Mouse (Mus musculus): ENCODE measurements around the gene Ipo4.

The Ipo4 gene

DNA sequence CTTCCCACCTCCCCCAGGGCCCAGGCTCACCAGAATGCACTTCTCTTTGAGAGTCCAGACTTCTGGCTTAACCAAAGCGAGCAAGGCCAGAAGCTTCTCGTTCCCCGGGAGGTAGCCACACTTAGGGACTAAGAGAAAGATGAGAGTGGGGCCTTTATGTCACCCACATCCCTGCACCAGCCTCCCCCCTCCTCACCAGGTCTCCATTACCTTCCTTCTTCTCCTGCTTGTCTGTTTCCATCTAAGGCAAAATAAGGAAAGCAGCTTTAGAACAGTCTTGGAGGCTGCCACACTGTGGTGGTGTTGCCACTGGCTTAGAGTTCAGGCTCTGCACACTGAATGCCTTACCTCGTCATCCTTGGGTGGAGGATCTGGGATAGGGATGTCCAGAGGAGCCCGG is 46.5 kb downstream of the Ipo4 start:
- DNase-seq, result no peak

DNA sequence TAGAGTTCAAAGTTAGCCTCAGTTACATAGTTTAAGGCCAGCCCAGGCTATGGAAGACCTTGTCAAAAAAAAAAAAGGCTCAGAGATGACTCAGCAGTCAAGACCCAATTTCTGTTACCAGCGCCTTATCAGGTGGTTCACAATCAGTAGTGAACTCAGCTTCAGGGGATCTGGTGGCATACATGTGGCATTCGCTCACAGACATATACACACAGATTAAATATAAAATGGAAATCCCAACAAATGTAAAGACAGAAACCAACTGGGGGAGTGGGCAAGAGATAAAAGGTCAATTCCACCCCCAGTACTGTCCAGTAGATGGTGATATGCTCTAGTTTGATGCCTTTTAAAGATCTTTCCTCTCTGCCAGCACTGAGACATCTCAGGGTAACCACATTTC is 49.6 kb downstream of the Ipo4 start:
- DNase-seq, result no peak

DNA sequence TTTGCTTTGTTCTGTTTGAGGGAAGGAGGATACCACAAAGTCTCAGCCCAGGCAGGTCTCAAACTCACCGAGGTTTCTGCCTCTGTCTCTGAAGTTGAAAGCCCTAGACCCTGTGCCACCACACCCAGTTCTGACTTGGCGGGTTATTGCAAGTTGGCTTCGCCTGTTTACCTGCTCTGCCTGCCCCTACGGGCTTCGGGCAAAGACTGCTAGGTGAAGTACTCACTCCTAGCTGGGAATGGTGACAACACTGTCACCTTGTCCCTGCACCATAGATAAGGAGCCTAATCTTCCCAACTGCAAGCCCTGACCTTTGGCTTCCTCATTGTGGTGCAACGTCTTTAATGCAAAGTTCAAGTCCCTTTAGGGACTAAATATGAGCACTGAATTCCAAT is 50.2 kb downstream of the Ipo4 start:
- no peak for DNase-seq

DNA sequence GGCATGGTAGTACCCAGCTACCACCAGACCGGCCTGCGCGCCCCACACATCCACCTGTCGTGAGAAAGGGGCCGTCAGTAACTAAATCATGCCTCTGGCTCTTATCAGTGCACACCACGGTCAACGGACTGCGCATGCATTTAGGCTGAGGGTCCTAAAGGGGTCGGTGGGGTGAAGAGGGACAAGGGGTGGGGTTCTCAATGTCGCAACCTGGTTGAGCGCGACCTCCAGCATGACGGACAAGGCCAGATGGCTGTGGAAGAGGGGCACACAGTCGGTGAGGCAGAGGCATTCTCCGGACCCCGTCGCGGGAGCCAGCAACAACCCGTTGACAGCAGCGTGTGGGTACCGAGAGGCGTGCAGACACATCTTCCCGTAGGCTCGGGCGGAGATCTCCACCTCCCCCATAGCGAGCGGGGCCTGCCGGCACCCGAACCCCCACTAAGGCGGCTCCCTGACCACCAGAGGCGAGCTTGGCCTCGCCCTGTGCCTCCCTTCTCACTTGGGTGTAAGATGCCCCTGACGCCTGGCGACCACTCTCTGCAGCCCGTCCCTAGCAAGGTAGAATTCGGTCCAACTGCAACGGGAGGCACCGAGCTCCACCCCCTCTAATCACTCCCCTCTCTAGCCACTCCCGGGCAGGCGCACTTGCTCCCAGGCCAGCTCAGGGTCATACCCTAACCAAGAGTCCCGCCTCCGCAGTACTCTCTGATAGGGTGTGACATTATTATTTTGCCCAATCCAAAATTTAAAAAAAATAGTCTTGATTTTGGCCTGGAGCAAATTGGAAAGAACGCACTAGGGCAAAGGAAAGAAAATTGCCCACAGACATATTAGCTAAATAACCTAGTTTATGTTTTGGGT is 50.8 kb downstream of the Ipo4 start, which contains the start of gene Emc9:
Emc9 (minus strand) TSS at position 601 of the 864 bp plus-strand sequence.
- peak; percentile 83 to 85 for DNase-seq

DNA sequence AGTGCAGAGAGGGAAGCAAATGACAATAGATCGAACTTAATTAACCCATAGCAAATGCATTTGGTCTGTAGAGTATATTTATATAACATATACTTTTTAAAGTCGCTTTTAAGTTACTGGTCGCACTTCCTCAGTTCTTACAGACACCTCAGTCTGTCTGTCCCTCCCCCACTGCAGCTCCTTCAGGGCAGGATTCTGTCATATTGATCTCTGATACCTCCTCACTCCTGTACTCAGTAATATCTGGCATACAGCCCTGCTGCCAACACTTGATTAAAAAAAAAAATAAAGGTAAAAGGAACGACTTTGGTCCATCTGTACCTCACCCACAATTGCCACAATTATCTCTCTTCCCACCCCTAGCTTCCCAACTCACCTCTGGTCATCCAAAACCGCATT is 51.5 kb downstream of the Ipo4 start:
- no peak for DNase-seq

DNA sequence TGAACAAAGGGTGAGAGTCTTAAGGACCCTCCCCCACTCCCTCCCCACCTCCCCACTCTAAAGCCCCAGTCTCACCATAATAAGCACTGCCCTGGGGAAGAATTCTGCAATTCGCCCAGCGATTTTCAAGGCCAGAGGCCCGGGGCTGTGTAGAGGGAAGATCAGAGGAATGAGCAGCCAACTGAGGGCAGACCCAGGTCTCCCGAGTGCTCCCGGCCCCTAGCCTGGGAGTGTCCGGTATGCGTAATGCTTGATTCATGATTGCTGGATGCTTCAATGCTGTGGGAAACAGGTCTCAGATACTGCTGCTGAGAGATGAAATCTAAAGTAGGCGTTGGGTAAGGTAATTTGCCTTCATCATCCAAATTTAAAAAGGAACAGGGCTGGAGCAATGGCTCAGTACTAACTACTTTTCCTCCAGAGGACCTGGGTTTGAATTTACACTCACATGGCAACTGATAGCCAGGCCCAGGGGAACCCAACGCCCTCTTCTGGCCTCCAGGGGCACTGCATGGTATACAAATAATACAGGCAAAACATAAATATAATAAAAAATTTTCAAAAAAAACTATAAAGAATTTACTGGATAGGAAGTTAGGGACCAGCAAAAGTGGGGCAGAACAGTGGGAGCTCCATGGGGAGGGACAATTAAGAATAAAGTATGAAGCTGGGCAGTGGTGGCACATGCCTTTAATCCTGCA is 53.6 kb downstream of the Ipo4 start:
- DNase-seq, result no peak

DNA sequence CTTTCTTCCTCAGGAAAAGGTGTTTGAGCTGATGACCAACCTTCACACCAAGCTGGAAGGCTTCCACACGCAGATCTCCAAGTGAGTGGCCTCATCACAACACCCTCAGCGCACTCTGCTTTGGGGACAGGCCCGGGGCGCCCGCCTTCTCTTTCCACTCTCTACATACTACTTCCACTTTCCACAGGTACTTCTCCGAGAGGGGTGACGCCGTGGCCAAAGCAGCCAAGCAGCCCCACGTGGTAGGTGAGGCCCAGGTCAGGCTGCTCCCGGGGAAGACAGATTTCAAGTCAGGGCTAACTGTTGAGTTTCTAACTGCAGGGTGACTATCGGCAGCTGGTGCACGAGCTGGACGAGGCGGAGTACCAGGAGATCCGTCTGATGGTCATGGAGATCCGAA is 55.0 kb downstream of the Ipo4 start:
- no peak for DNase-seq

DNA sequence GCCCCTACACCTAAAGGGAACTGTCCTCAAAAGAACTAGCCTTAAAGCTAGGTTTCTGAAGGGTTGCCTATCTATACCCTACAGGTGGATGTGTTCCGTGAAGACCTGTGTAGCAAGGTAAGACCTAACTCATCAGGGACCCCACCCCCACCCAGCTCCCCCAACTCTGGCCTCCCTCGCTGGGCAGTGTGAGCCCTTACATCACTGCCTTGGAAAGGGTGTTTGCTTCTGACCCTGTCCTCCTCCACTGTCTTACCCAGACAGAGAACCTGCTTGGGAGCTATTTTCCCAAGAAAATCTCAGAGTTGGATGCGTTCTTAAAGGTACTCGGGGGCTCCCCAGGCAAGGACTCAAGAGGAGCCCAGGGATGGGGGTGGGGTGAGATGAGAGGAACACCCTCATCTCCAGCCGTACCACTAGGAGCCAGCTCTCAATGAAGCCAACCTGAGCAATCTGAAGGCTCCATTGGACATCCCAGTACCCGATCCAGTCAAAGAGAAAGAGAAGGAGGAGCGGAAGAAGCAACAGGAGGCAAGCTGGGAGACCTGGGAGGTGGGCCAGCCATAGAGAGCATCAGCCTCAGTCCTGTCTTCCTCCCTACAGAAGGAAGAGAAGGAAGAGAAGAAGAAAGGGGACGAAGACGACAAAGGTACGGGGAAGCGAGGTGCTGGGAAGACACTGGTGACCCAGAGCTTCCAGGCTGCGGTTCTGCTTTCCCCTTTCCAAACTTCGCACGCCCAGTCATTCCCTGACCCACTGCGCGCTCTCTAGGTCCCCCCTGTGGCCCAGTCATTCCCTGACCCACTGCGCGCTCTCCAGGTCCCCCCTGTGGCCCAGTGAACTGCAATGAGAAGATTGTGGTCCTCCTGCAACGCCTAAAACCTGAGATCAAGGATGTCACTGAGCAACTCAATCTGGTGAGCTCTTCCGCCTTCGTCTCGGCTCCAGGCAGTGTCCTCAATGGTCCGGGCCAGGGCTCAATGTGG is 56.0 kb downstream of the Ipo4 start:
- no peak for DNase-seq

DNA sequence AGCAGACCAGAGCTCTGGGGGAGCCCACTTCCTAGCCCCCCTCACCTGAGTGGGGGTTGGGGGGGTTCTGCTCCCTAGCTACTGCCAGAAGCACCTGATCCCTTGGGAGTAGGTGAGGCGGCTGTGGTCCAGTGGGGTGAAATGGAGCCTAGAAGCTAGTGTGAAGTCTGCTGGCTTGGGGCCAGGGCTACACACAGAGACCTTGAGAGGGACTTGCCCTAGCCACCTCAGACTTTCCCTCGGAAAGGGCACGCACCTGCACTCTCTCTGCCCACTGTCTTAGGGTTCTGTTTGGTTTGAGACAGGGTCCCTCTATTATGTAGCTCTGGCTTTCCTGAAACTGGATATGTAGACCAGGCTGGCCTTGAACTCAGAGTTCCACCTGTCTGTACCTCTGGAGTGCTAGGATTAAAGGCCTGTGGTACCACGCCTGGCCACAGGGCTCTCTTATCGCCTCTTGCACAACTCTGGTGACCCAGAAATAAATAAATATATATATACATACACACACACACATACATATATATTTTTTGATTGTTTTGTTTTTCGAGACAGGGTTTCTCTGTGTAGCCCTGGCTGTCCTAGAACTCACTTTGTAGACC is 57.0 kb downstream of the Ipo4 start:
- peak; percentile 23 to 69 for DNase-seq

DNA sequence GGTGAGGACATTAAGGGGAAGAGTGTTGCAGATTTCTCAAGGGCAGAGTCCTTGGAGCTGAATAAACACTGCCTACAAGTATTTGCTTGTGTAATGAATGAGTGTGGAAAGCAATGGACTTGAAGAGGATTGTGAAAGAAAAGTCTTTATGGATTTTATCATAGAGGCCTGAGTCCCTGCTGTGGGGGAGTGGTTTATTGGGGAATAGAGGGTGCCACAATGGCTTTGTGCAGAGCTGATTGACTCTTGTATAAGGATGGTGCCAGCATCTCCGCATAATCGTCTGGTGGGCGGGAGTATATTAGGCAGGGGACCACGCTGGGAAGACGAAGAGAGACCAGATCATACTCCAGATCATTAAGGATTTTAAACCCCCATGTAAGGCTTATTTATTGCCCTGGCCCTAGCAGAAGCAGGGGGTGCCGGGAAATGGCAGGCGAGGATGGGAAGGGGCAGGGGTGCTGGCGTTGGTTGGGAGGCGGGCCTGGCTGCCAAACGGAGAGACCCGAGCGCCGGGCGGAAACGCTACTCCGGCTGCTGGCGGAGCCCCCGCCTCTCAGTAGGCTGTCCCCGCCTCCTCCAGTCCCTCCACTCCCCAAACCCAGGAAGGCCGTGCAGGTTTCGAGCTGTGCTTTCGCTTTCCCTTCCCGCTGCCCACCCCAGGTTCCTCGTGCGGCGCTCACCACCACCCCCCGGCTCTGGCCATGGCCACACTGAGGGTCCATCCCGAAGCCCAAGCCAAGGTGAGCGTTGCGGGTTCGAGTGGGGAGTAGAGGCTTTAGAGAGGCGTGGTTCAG is 57.7 kb downstream of the Ipo4 start, which contains the start of gene Psme1:
Psme1 (plus strand) TSS at position 253 of the 797 bp plus-strand sequence.
- DNase-seq, result peak; percentile 90 to 95

DNA sequence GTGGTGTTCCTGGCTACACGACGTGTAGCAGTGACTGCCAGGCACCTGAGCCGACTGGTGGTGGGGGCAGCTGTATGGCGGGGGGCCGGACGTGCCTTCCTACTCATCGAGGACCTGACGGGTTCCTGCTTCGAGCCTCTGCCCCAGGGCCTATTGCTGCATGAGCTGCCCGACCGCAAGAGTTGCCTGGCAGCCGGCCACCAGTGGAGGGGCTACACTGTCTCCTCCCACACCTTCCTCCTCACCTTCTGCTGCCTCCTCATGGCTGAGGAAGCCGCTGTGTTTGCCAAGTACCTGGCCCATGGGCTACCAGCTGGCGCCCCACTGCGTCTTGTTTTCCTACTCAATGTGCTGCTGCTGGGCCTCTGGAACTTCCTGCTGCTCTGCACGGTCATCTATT is 59.4 kb downstream of the Ipo4 start:
- DNase-seq, result peak; percentile 70 to 85

DNA sequence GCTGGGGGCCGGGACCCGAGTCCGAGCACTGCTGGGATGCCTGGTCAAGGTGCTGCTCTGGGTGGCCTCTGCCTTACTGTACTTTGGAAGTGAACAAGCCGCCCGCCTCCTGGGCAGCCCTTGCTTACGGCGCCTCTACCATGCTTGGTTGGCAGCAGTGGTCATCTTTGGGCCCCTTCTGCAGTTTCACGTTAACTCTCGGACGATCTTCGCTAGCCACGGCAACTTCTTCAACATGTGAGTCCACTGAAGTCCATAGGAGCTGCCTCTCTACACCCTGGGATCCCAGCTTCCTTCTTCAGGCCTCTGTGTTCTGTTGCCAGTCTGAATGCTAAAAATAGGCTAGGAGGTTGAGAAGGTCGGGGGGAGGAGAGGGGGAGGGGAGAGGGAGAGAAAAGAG is 60.0 kb downstream of the Ipo4 start:
- no peak for DNase-seq
